Mouse (Mus musculus) 3T3-L1 (cell line): Measurements from ENCODE around the gene Ints4.
"Not testable (repeated sequence)": the region's sequence is repeated elsewhere in the genome, so short reads cannot be mapped to it uniquely, and the experiment has no call there.

ENCODE experiments used
- DNase-seq: peaks from one replicate; pipeline ENCODE4 v3.0.0-alpha.2; 2015; ENCODE audit warnings: low read depth, low spot score

Gene Ints4

GRCm38 (mm10) chr7:97480821-97481339 is at the start of gene Ints4:
TSS of gene Ints4 (plus strand) at chr7:97480956.
- peak; percentile 96 for DNase-seq

- DNase-seq: not testable (repeated sequence)
These were observed 47.2 kb upstream of the Ints4 start for GRCm38 (mm10) chr7:97433517-97433916.

- no peak for DNase-seq
These were observed 46.2 kb upstream of the Ints4 start for GRCm38 (mm10) chr7:97434517-97434916.

GRCm38 (mm10) chr7:97438986-97439385 is 41.8 kb upstream of the Ints4 start:
- DNase-seq: peak; percentile 20

GRCm38 (mm10) chr7:97446171-97446925 is 34.4 kb upstream of the Ints4 start:
- DNase-seq: peak; percentile 93

- peak; percentile 39 for DNase-seq
These were observed 33.7 kb upstream of the Ints4 start for GRCm38 (mm10) chr7:97447050-97447531.

- DNase-seq: not testable (repeated sequence)
These were observed 29.7 kb upstream of the Ints4 start, which contains the start of gene Kctd14 for GRCm38 (mm10) chr7:97451023-97451422. TSS of gene Kctd14 (plus strand) at chr7:97451323.

GRCm38 (mm10) chr7:97452196-97452595 is 28.6 kb upstream of the Ints4 start:
- no peak for DNase-seq

- DNase-seq: peak; percentile 16
These were observed 27.4 kb upstream of the Ints4 start for GRCm38 (mm10) chr7:97453141-97453921.

- DNase-seq: no peak
These were observed 26.0 kb upstream of the Ints4 start for GRCm38 (mm10) chr7:97454795-97455194.

- DNase-seq: no peak
These were observed 25.2 kb upstream of the Ints4 start for GRCm38 (mm10) chr7:97455577-97455976.

GRCm38 (mm10) chr7:97473001-97473400 is 7.8 kb upstream of the Ints4 start:
- no peak for DNase-seq

- peak; percentile 63 for DNase-seq
These were observed 1.4 kb upstream of the Ints4 start for GRCm38 (mm10) chr7:97479349-97479748.

- DNase-seq: no peak
These were observed 466 bp upstream of the Ints4 start for GRCm38 (mm10) chr7:97480290-97480689.

GRCm38 (mm10) chr7:97483378-97483777 is 2.6 kb downstream of the Ints4 start:
- no peak for DNase-seq

GRCm38 (mm10) chr7:97491157-97491556 is 10.4 kb downstream of the Ints4 start:
- no peak for DNase-seq

GRCm38 (mm10) chr7:97492420-97492819 is 11.7 kb downstream of the Ints4 start:
- DNase-seq: peak; percentile 76

GRCm38 (mm10) chr7:97495052-97495451 is 14.3 kb downstream of the Ints4 start:
- no peak for DNase-seq

- DNase-seq: no peak
These were observed 19.9 kb downstream of the Ints4 start for GRCm38 (mm10) chr7:97500555-97501209.

- no peak for DNase-seq
These were observed 34.0 kb downstream of the Ints4 start for GRCm38 (mm10) chr7:97514786-97515185.

GRCm38 (mm10) chr7:97519935-97520334 is 39.2 kb downstream of the Ints4 start:
- no peak for DNase-seq

- DNase-seq: no peak
These were observed 54.8 kb downstream of the Ints4 start for GRCm38 (mm10) chr7:97535531-97535930.
